Mouse (Mus musculus) megakaryocyte, embryonic 14.5 days (primary cell): ENCODE measurements around the gene Col4a3bp.

Experiments
- FLI1 ChIP-seq: IDR thresholded peaks from 2 replicates; pipeline ENCODE4 v1.6.1; 2012; ENCODE audit warnings: low read length, inconsistent platforms, mixed read lengths
- GATA1 ChIP-seq: IDR thresholded peaks from 3 replicates; pipeline ENCODE4 v1.6.1; 2012; ENCODE audit warnings: mixed read lengths, low read length, inconsistent platforms, borderline replicate concordance

GRCm38 (mm10) chr13:96542081-96542889, at the start of gene Col4a3bp, which contains the start of gene Polk:
- TF ChIP-seq GATA1, result no peak
- TF ChIP-seq FLI1, result no peak
